23 mouse cellular contexts compared by ENCODE assay signal in genomic region chr16:69948783-69949182, GRCm38 (mm10).
A peak's percentile ranks its signal among the peaks of the same experiment; 100 is the strongest.
DNase-seq lines count a peak whose midpoint lies in the region; ATAC-seq lines count a peak whose summit lies in the region.
"Had no signal": no experiment of that assay in that cellular context is flagged by ENCODE, and none has a peak within 500 bp of the region (broad histone marks: within the 10 kb centered on the region; RNA-seq: fewer than 3 reads in every experiment).

No protein-coding gene starts in this region.

- peak; percentile 52; the same call in 1 of the 2 replicates for ATAC-seq in frontal cortex, adult (ENCODE audit: low TSS enrichment)
- peak; percentile 66; the same call in 1 of the 2 replicates for ATAC-seq in liver, embryonic 16.5 days (ENCODE audit: low read depth)
- no peak for ATAC-seq in liver, embryonic 12.5 days
- peak; percentile 51 to 59; a peak in 3 of 4 replicates for ATAC-seq in hematopoietic stem cell, adult 5-6 weeks (replicated peaks in 1 of 2; ENCODE audit: insufficient read depth in 1 of 2, low FRiP score in 2 of 2, low TSS enrichment in 1 of 2, low read depth in 1 of 2, poor library complexity in 2 of 2, severe bottlenecking in 2 of 2)
- ATAC-seq: forebrain, embryonic 14.5 days; forebrain, embryonic 16.5 days had no signal

- no peaks in the 10 kb centered on the region for H3K4me1 ChIP-seq in liver, embryonic 16.5 days (ENCODE audit: control insufficient read depth, low read depth, low read length)
- H3K4me1 ChIP-seq in liver, embryonic 12.5 days = no peaks in the 10 kb centered on the region
- H3K4me1 ChIP-seq: embryonic facial prominence, embryonic 12.5 days; embryonic facial prominence, embryonic 15.5 days; forebrain, embryonic 10.5 days; forebrain, embryonic 12.5 days had no signal

- H3K36me3 ChIP-seq in liver, embryonic 16.5 days (ENCODE audit: control insufficient read depth, insufficient read depth) = no peaks in the 10 kb centered on the region
- no peaks in the 10 kb centered on the region for H3K36me3 ChIP-seq in liver, embryonic 12.5 days
- H3K36me3 ChIP-seq: embryonic facial prominence, embryonic 12.5 days; embryonic facial prominence, embryonic 15.5 days; forebrain, embryonic 10.5 days; forebrain, embryonic 12.5 days had no signal

- no peaks in the 10 kb centered on the region for H3K27me3 ChIP-seq in liver, embryonic 16.5 days (ENCODE audit: control insufficient read depth, insufficient read depth, low read depth, low read length)
- H3K27me3 ChIP-seq in liver, embryonic 12.5 days (replicated peaks) = no peaks in the 10 kb centered on the region
- H3K27me3 ChIP-seq: embryonic facial prominence, embryonic 12.5 days; embryonic facial prominence, embryonic 15.5 days; forebrain, embryonic 12.5 days had no signal

- H3K4me2 ChIP-seq in liver, embryonic 16.5 days (ENCODE audit: low read depth, low read length) = no peak overlapping the region
- no peak overlapping the region for H3K4me2 ChIP-seq in liver, embryonic 12.5 days
- H3K4me2 ChIP-seq: embryonic facial prominence, embryonic 12.5 days; embryonic facial prominence, embryonic 15.5 days; forebrain, embryonic 12.5 days had no signal

- no peak overlapping the region for H3K27ac ChIP-seq in liver, embryonic 16.5 days (ENCODE audit: low read length)
- H3K27ac ChIP-seq in liver, embryonic 12.5 days = no peak overlapping the region
- H3K27ac ChIP-seq: embryonic facial prominence, embryonic 12.5 days; embryonic facial prominence, embryonic 15.5 days; forebrain, embryonic 10.5 days; forebrain, embryonic 12.5 days had no signal

- no peaks in the 10 kb centered on the region for H3K9me3 ChIP-seq in liver, embryonic 16.5 days (replicated peaks; ENCODE audit: control insufficient read depth, low read length)
- no peaks in the 10 kb centered on the region for H3K9me3 ChIP-seq in liver, embryonic 12.5 days (replicated peaks)
- H3K9me3 ChIP-seq: embryonic facial prominence, embryonic 12.5 days; embryonic facial prominence, embryonic 15.5 days; forebrain, embryonic 10.5 days; forebrain, embryonic 12.5 days had no signal

- no peak overlapping the region for H3K9ac ChIP-seq in liver, embryonic 16.5 days (ENCODE audit: low read depth, low read length)
- H3K9ac ChIP-seq in liver, embryonic 12.5 days = no peak overlapping the region
- H3K9ac ChIP-seq: embryonic facial prominence, embryonic 12.5 days; embryonic facial prominence, embryonic 15.5 days; forebrain, embryonic 12.5 days had no signal

- WGBS in liver, embryonic 16.5 days (ENCODE audit: insufficient replicate concordance) = 50% methylated on average over 10 of the region's 10 CpGs
- WGBS in liver, embryonic 12.5 days (ENCODE audit: insufficient replicate concordance) = 65% methylated on average over 10 of the region's 10 CpGs

- H3K4me3 ChIP-seq in liver, embryonic 16.5 days (ENCODE audit: low read depth, low read length) = no peak overlapping the region
- H3K4me3 ChIP-seq in liver, embryonic 12.5 days = no peak overlapping the region
- H3K4me3 ChIP-seq: embryonic facial prominence, embryonic 12.5 days; embryonic facial prominence, embryonic 15.5 days; erythroblast, embryonic 14.5 days; forebrain, embryonic 10.5 days; forebrain, embryonic 12.5 days had no signal

- DNase-seq in frontal cortex, postnatal 14 days (ENCODE audit: low spot score in 2 of 2) = no peak
- no peak for DNase-seq in spleen, postnatal 14 days (ENCODE audit: low spot score in 2 of 2)
- DNase-seq: adrenal gland, adult 2 months; adrenal gland, postnatal 10 days; adrenal gland, postnatal 25 days; cerebellum, adult 11 months; cerebellum, adult 18-20 months; cerebellum, adult 8-10 months; cerebellum, adult 9-11 months; cerebellum, postnatal 14 days; cerebellum, postnatal 36 days; embryo, embryonic 11 days had no signal
